Mouse (Mus musculus): ENCODE measurements around the gene Med31. TPM values are rescaled to one million over a fixed set of nuclear protein-coding genes. Genes with fewer than 3 reads are reported as not detected.
"Not testable (repeated sequence)": the region's sequence is repeated elsewhere in the genome, so short reads cannot be mapped to it uniquely, and the experiment has no call there.

Gene Med31
- total RNA-seq, 2 experiments from 2014 or later, result 12.1 to 15.9 TPM

GRCm38 (mm10) chr11:72206341-72207203, 8.8 kb downstream of the Med31 start, which contains the start of gene Gm43951:
TSS of gene Gm43951 (minus strand) at chr11:72206840.
- intact Hi-C loops (cut with DNase I), result loop anchor here (2.0 kb wide), 1 partner anchor 154 kb away; no protein-coding TSS in a partner anchor

GRCm38 (mm10) chr11:72205256-72205655, 10.1 kb downstream of the Med31 start:
- intact Hi-C loops (cut with DNase I), result no loop called here
- DNase-seq (ENCODE audit: low spot score in 2 of 2), result peak in 1 of 2 experiments; percentile 61

More at GRCm38 (mm10) chr11:72206341-72207203, 8.8 kb downstream of the Med31 start, which contains the start of gene Gm43951:
- peak in 1 of 2 experiments; percentile 53 for DNase-seq (ENCODE audit: low spot score in 2 of 2)

DNA sequence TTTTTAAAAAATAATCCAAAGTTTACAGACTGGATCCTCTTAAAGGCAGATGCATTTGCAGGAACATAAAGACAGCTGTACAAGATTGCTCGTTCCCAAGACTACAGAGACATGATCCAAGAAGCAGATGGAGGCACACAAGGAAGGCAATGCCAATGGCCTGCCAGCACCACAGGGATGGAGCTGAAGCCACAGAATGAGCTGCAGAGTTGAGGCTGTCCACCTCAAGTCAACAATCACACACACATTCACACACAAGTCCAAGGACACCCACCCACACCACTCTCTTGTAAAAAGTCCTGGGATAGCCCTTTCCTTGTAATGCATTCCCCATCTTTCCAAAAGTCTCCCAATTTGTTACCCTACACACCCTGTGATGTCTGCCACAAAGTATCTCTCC, 12.0 kb downstream of the Med31 start:
- DNase-seq (ENCODE audit: low spot score in 2 of 2), result no peak
- intact Hi-C loops (cut with DNase I), result no loop called here

DNA sequence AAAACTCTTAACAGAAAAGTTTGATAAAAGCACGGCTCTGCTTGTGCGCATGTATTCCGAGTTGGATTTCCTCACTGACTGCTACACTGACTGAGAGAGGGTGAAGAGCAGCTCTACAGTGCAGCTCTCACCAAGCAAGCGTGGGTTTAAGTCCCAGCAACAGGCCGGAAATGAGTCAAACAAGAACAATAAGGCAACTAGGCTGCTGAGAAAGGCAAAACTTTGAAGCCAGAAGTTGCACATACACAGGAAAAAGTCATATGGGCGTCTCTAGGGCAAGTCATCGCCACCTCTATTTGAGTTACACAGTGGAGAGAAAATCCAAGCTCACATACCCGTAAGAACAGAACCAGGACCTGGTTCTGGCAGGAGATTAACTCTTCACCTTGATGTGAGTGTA, 18.9 kb downstream of the Med31 start:
- intact Hi-C loops (cut with DNase I), result no loop called here
- DNase-seq (ENCODE audit: low spot score in 2 of 2), result no peak

- intact Hi-C loops (cut with DNase I), result no loop called here
- no peak for DNase-seq (ENCODE audit: low spot score in 2 of 2)
Observed at GRCm38 (mm10) chr11:72194259-72194658, 21.1 kb downstream of the Med31 start.

DNA sequence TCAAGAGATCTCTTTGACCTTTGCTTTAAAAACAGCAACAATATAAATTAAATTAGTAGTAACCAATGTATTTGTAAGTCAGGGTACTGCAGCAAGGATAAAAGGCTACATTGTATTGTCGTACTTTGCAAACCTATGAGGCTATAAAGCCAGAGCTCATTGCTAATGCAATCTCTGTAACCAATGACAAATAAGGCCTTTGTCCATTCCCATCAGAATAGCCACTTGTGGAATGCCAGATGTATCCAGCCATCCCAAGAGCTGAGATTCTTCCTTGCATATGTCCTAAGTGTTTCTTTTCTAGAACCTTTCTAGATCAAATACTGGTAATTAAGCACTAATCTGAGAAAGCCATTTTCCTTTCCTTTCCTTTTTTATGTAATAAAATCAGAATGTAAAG, 24.5 kb downstream of the Med31 start:
- intact Hi-C loops (cut with DNase I), result no loop called here
- DNase-seq (ENCODE audit: low spot score in 2 of 2), result no peak

DNA sequence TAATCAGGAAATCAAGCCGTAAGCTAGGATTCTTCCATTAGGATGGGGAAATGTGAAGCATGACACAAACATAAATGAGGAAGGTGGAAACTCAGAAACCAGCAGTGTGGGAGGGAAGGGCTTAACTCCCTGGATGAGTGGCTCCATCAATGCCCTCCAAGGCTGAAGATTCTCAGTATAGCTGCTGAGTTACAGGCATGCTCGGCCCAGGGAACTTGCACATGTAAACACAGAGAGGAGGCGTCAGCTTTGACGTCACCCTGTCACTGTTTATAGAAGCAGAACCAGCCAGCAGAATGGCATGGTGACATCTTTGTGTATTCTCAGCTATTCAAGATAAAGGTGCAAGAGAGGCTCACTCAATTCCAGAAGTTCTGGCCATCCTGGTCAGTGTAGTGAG, 31.1 kb downstream of the Med31 start:
- intact Hi-C loops (cut with DNase I), result no loop called here
- DNase-seq (ENCODE audit: low spot score in 2 of 2), result peak in 1 of 2 experiments; percentile 47

- no peak for DNase-seq (ENCODE audit: low spot score in 2 of 2)
Observed at GRCm38 (mm10) chr11:72181136-72181535, 34.3 kb downstream of the Med31 start.

DNA sequence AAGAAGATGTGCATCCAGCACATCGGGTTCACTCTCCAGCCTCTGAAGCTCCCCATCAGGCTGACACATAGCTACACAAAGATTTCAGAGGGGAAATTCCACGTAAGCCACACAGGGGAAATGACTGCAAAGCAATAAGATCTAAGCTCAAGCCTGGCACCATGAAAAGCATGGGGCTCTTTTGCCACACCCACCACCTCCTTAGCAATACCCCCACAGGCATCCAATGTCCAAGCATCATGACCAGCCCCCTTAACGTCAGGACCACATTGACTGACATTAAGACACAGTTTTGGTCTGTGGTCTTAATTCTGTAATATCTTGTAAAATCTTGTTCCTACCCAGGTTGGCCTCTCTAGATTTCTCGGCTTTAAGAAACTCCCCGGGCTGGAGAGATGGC, 34.8 kb downstream of the Med31 start:
- intact Hi-C loops (cut with DNase I), result no loop called here

More at GRCm38 (mm10) chr11:72181136-72181535, 34.3 kb downstream of the Med31 start:
- intact Hi-C loops (cut with DNase I), result no loop called here

DNA sequence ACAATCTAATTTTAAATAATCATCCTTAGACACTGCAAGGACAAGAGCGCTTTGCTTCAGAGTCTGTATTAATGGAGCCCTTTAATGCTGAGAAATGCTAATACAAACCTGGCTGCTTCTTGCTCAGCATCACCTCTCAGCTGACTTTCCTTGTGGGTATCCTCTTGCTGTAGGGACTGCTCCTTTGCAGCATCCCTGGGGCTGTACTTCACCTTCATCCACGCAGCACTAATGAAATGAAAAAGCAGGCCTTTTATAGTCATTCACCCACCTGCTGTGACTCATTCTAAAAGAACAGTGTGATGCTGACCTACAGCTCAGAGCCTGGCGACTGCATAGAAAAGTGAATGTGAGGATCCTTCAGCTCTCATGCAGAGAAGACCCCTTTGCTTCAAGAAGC, 38.8 kb downstream of the Med31 start:
- DNase-seq (ENCODE audit: low spot score in 2 of 2), result peak in 1 of 2 experiments; percentile 44
- intact Hi-C loops (cut with DNase I), result no loop called here

More for the DNA sequence above, 34.8 kb downstream of the Med31 start:
- no peak for DNase-seq (ENCODE audit: low spot score in 2 of 2)

GRCm38 (mm10) chr11:72175966-72176365, 39.4 kb downstream of the Med31 start:
- DNase-seq (ENCODE audit: low spot score in 2 of 2), result no peak
- intact Hi-C loops (cut with DNase I), result no loop called here

DNA sequence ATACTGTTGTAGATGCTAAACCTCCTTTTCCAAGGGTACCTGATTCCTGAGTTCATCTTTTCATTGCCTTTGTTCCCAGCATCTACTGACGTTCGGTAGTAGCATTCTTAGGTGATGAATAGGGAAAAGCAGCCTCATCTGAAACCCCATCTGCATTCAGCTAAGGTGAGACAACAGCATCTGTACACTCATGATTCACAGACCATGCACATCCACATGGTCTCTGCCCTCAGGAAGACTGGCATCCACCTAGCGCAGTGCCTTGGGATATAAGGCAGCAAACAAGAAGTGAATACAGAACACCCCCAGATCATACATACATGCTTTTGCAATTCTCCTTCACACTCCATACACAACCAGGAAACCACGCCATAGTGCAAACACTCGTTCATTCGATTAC, 40.7 kb downstream of the Med31 start:
- no peak for DNase-seq (ENCODE audit: low spot score in 2 of 2)
- intact Hi-C loops (cut with DNase I), result no loop called here

DNA sequence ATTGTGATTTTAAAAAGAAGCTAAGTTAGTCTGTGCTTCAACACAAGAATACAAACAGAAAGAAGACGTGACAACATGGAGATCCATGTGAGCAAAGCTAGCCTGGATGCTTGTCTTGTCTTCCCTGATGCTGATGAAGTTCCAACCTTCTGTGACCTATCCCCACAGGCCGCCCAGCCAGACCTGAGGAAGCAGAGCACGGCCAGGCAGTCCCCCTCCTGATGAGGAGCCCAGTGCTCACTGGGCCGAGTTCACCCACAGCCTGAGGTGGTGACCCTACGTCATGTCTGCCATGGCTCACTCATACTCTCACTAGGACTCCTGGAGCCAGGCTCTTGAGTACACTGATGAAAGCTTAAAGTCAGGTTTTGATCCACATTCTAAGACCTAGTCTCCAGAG, 41.9 kb downstream of the Med31 start:
- no peak for DNase-seq (ENCODE audit: low spot score in 2 of 2)
- intact Hi-C loops (cut with DNase I), result no loop called here

- intact Hi-C loops (cut with DNase I), result not testable (repeated sequence)
Observed at GRCm38 (mm10) chr11:72171906-72172305, 43.5 kb downstream of the Med31 start.

DNA sequence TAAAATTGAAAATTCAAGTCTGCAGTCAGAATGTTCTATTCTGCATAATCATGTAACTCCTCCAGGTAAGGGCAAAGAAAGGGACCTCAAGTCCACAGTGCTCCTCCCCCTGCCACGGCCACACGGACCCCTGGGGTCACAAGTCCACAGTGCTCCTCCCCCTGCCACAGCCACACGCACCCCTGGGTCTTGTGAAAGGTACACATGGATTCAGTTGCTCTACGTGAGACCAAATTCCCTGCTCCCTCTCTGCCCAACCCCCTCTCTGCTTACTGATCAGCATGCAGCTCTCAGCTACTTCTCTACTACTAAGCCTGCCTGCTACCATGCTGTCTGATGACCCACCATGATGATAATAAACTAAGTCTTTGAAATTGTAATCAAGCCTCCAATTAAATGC, 45.5 kb downstream of the Med31 start:
- intact Hi-C loops (cut with DNase I), result no loop called here

More at GRCm38 (mm10) chr11:72171906-72172305, 43.5 kb downstream of the Med31 start:
- not testable (repeated sequence) for DNase-seq (ENCODE audit: low spot score in 2 of 2)

DNA sequence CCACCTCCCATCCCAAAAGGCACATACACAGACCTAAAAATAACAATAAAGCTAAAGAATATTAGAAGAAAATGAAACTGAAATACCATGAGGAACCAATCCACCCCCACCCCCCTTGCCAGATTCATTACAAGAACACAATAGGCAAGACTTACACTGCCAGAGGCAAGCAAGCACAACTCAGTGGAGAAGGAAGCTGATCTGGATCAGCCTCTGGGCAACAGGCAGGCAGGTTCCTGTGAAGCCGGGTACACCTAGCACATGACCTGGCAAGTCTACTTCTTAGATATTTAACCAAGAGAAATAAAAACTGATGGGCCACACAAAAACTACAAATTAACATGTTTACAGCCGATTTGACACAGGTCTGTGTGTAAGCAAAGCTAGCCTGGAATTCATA, 52.2 kb downstream of the Med31 start:
- intact Hi-C loops (cut with DNase I), result no loop called here
- no peak for DNase-seq (ENCODE audit: low spot score in 2 of 2)

More for the DNA sequence above, 45.5 kb downstream of the Med31 start:
- no peak for DNase-seq (ENCODE audit: low spot score in 2 of 2)

Other genes with a start within 250 kb of the Med31 start
- gene Aipl1, start 178.1 kb downstream of the Med31 start, total RNA-seq (2021), result under 1 TPM in 1 of 2 experiments, not detected in 1; 0.14 TPM
- under 1 TPM; 0.25 to 0.53 TPM for gene Pimreg, start 173.6 kb downstream of the Med31 start, total RNA-seq (2021)
- gene Pitpnm3, start 79.8 kb downstream of the Med31 start, total RNA-seq (2021), result 10 to 100 TPM; 72.4 to 78.6 TPM
- 10 to 100 TPM; 11.9 to 13.5 TPM for gene Gm43951, start 8.8 kb downstream of the Med31 start, total RNA-seq (2021)
- gene 4933427D14Rik, start 8.1 kb downstream of the Med31 start, total RNA-seq (2021), result 10 to 100 TPM; 29.7 to 30.1 TPM
- gene Txndc17, start 8.0 kb downstream of the Med31 start, total RNA-seq (2021), result 10 to 100 TPM; 30.6 to 32.3 TPM
- 10 to 100 TPM; 18.0 to 19.6 TPM for gene Slc13a5, start 51.6 kb upstream of the Med31 start, total RNA-seq (2021)
- 1 to 10 TPM; 3.9 TPM for gene Xaf1, start 86.0 kb upstream of the Med31 start, total RNA-seq (2021)
- not detected for gene Fbxo39, start 98.9 kb upstream of the Med31 start, total RNA-seq (2021)
- 1 to 10 TPM; 2.1 to 2.6 TPM for gene Tekt1, start 146.8 kb upstream of the Med31 start, total RNA-seq (2021)
- gene Smtnl2, start 196.1 kb upstream of the Med31 start, total RNA-seq (2021), result 1 to 10 TPM in 1 of 2 experiments, under 1 TPM in 1; 0.96 to 1.4 TPM
- not detected for gene Ggt6, start 219.9 kb upstream of the Med31 start, total RNA-seq (2021)
- 10 to 100 TPM; 49.4 to 54.6 TPM for gene Mybbp1a, start 225.8 kb upstream of the Med31 start, total RNA-seq (2021)